Mouse (Mus musculus) embryonic facial prominence, embryonic 10.5 days (tissue): Measurements from ENCODE around the gene Serpina3g. TPM values are rescaled to one million over a fixed set of nuclear protein-coding genes. Genes with fewer than 3 reads are reported as not detected.
"Not testable (repeated sequence)": the region's sequence is repeated elsewhere in the genome, so short reads cannot be mapped to it uniquely, and the experiment has no call there.

Experiments
- DNase-seq: peaks from one replicate; pipeline ENCODE4 v3.0.0-alpha.2; 2017; ENCODE audit warnings: low spot score
- H3K27ac ChIP-seq: fragments of 300-500 bp; sonication (generic); replicated peaks from 2 replicates; pipeline ENCODE4 v1.5.1; 2016; ENCODE audit warnings: mild to moderate bottlenecking
- H3K27me3 ChIP-seq: fragments of 300-500 bp; sonication (generic); replicated peaks from 2 replicates; pipeline ENCODE4 v1.6.1; 2016; ENCODE audit warnings: low read depth, mild to moderate bottlenecking; ENCODE audit not compliant: poor library complexity, severe bottlenecking
- H3K36me3 ChIP-seq: fragments of 300-500 bp; sonication (generic); replicated peaks from 2 replicates; pipeline ENCODE4 v1.6.1; 2016; ENCODE audit warnings: mild to moderate bottlenecking, moderate library complexity
- H3K4me1 ChIP-seq: fragments of 300-500 bp; sonication (generic); 2 replicates; pipeline ENCODE4 v1.6.1; 2016
- H3K4me3 ChIP-seq: fragments of 300-500 bp; sonication (generic); 2 replicates; pipeline ENCODE4 v1.5.1; 2016; ENCODE audit warnings: mild to moderate bottlenecking, moderate library complexity
- H3K9me3 ChIP-seq: fragments of 300-500 bp; sonication (generic); 2 replicates; pipeline ENCODE4 v1.6.1; 2016; ENCODE audit warnings: mild to moderate bottlenecking
- WGBS: fragments of 180-500 bp; shearing (Covaris S2); methylation state at CpG from one replicate; pipeline ENCODE4 v1.1.7; 2016; 5-methylcytosine and 5-hydroxymethylcytosine counted together
- polyA plus RNA-seq: library from polyadenylated mRNA; unstranded; fragments of >200 nt; fragmentation: Nextera tagmentation; extraction: Ambion mirVana; gene quantifications from 2 replicates; pipeline ENCODE4 v1.2.1, GENCODE M21; 2016

Gene Serpina3g
- polyA plus RNA-seq, result 0.08 and 0.24 TPM in 2 replicates

- DNase-seq, result no peak
- Histone ChIP-seq H3K27ac (no peak within 1 kb of the TSS), H3K4me1 (peaks cover 11% of the 10 kb centered on the region), H3K4me3 (no peak within 1 kb of the TSS), H3K9me3 (no peaks in the 10 kb centered on the region), H3K36me3 (no peaks in the 10 kb centered on the region), H3K27me3 (no peaks in the 10 kb centered on the region)
- WGBS, result 71% methylated on average over 5 of the region's 5 CpGs
Measured at GRCm38 (mm10) chr12:104235915-104236314, at the start of gene Serpina3g. Gene Serpina3g, plus strand, starts transcription at chr12:104236245.

- DNase-seq, result no peak
- Histone ChIP-seq H3K4me3 (no peak overlapping the region), H3K9me3 (no peaks in the 10 kb centered on the region), H3K36me3 (no peaks in the 10 kb centered on the region), H3K4me1 (no peaks in the 10 kb centered on the region), H3K27me3 (no peaks in the 10 kb centered on the region), H3K27ac (no peak overlapping the region)
- WGBS, result 83% methylated on average over 2 of the region's 2 CpGs
Measured at GRCm38 (mm10) chr12:104189246-104189645, 46.8 kb upstream of the Serpina3g start.

GRCm38 (mm10) chr12:104190852-104191251 is 45.2 kb upstream of the Serpina3g start:
- Histone ChIP-seq H3K9me3 (no peaks in the 10 kb centered on the region), H3K27ac (no peak overlapping the region), H3K4me1 (no peaks in the 10 kb centered on the region), H3K36me3 (no peaks in the 10 kb centered on the region), H3K4me3 (no peak overlapping the region), H3K27me3 (no peaks in the 10 kb centered on the region)
- no peak for DNase-seq

GRCm38 (mm10) chr12:104209149-104209548 is 26.9 kb upstream of the Serpina3g start:
- no peak for DNase-seq
- no peaks in the 10 kb centered on the region for H3K27me3 ChIP-seq
- 80% methylated on average over 4 of the region's 4 CpGs for WGBS
- H3K4me3 ChIP-seq, result no peak overlapping the region
- H3K9me3 ChIP-seq, result no peaks in the 10 kb centered on the region
- H3K36me3 ChIP-seq, result no peaks in the 10 kb centered on the region
- no peak overlapping the region for H3K27ac ChIP-seq
- peaks cover 3% of the 10 kb centered on the region; the same call in 1 of the 2 replicates for H3K4me1 ChIP-seq

- no peak overlapping the region for H3K27ac ChIP-seq
- no peaks in the 10 kb centered on the region for H3K36me3 ChIP-seq
- H3K4me1 ChIP-seq, result peaks cover 4% of the 10 kb centered on the region; the same call in 1 of the 2 replicates
- H3K9me3 ChIP-seq, result no peaks in the 10 kb centered on the region
- no peaks in the 10 kb centered on the region for H3K27me3 ChIP-seq
- H3K4me3 ChIP-seq, result no peak overlapping the region
- DNase-seq, result no peak
- whole genome bisulfite sequencing, result 93% methylated on average over 2 of the region's 2 CpGs
Measured at GRCm38 (mm10) chr12:104209802-104210201, 26.2 kb upstream of the Serpina3g start.

GRCm38 (mm10) chr12:104213689-104214444 is 22.2 kb upstream of the Serpina3g start:
- 58% methylated on average over 2 of the region's 2 CpGs for WGBS
- no peak for DNase-seq
- no peaks in the 10 kb centered on the region for H3K9me3 ChIP-seq

GRCm38 (mm10) chr12:104214445-104214753 is 21.6 kb upstream of the Serpina3g start, which contains the start of gene Serpina3f:
Gene Serpina3f, plus strand, starts transcription at chr12:104214544.
- WGBS, result 74% methylated on average over 1 of the region's 1 CpGs
- Histone ChIP-seq H3K4me3 (no peak within 1 kb of the TSS), H3K27me3 (no peaks in the 10 kb centered on the region), H3K27ac (no peak within 1 kb of the TSS), H3K36me3 (no peaks in the 10 kb centered on the region), H3K9me3 (no peaks in the 10 kb centered on the region), H3K4me1 (peaks cover 4% of the 10 kb centered on the region; the same call in 1 of the 2 replicates)
- no peak for DNase-seq

More at GRCm38 (mm10) chr12:104213689-104214444, 22.2 kb upstream of the Serpina3g start:
- Histone ChIP-seq H3K27me3 (no peaks in the 10 kb centered on the region), H3K4me1 (peaks cover 4% of the 10 kb centered on the region; the same call in 1 of the 2 replicates), H3K36me3 (no peaks in the 10 kb centered on the region), H3K4me3 (no peak overlapping the region), H3K27ac (no peak overlapping the region)

GRCm38 (mm10) chr12:104215249-104215648 is 20.8 kb upstream of the Serpina3g start:
- Histone ChIP-seq H3K36me3 (no peaks in the 10 kb centered on the region), H3K4me1 (peaks cover 4% of the 10 kb centered on the region; the same call in 1 of the 2 replicates), H3K27ac (no peak overlapping the region), H3K27me3 (no peaks in the 10 kb centered on the region), H3K4me3 (no peak overlapping the region), H3K9me3 (no peaks in the 10 kb centered on the region)
- no peak for DNase-seq
- 88% methylated on average over 1 of the region's 1 CpGs for WGBS

- 81% methylated on average over 1 of the region's 1 CpGs for WGBS
Measured at GRCm38 (mm10) chr12:104221616-104222015, 14.4 kb upstream of the Serpina3g start.

GRCm38 (mm10) chr12:104223690-104224089 is 12.4 kb upstream of the Serpina3g start:
- Histone ChIP-seq H3K27ac (no peak overlapping the region), H3K4me3 (no peak overlapping the region), H3K36me3 (no peaks in the 10 kb centered on the region), H3K27me3 (no peaks in the 10 kb centered on the region), H3K4me1 (no peaks in the 10 kb centered on the region), H3K9me3 (no peaks in the 10 kb centered on the region)
- DNase-seq, result no peak
- 83% methylated on average over 1 of the region's 1 CpGs for WGBS

More at GRCm38 (mm10) chr12:104221616-104222015, 14.4 kb upstream of the Serpina3g start:
- no peak for DNase-seq
- Histone ChIP-seq H3K4me3 (no peak overlapping the region), H3K27me3 (no peaks in the 10 kb centered on the region), H3K36me3 (no peaks in the 10 kb centered on the region), H3K9me3 (no peaks in the 10 kb centered on the region), H3K4me1 (no peaks in the 10 kb centered on the region), H3K27ac (no peak overlapping the region)

GRCm38 (mm10) chr12:104224598-104225300 is 11.3 kb upstream of the Serpina3g start:
- DNase-seq, result no peak

GRCm38 (mm10) chr12:104230762-104231161 is 5.3 kb upstream of the Serpina3g start:
- H3K4me3 ChIP-seq, result no peak overlapping the region
- H3K9me3 ChIP-seq, result no peaks in the 10 kb centered on the region
- DNase-seq, result no peak
- H3K27ac ChIP-seq, result no peak overlapping the region
- no peaks in the 10 kb centered on the region for H3K27me3 ChIP-seq
- 50% methylated on average over 2 of the region's 2 CpGs for WGBS
- peaks cover 9% of the 10 kb centered on the region for H3K4me1 ChIP-seq
- H3K36me3 ChIP-seq, result no peaks in the 10 kb centered on the region

More at GRCm38 (mm10) chr12:104224598-104225300, 11.3 kb upstream of the Serpina3g start:
- Histone ChIP-seq H3K9me3 (no peaks in the 10 kb centered on the region), H3K4me3 (no peak overlapping the region), H3K27me3 (no peaks in the 10 kb centered on the region), H3K4me1 (no peaks in the 10 kb centered on the region), H3K27ac (no peak overlapping the region), H3K36me3 (no peaks in the 10 kb centered on the region)
- 68% methylated on average over 7 of the region's 7 CpGs for WGBS

GRCm38 (mm10) chr12:104238048-104238447 is 2.0 kb downstream of the Serpina3g start:
- not testable (repeated sequence) for H3K4me1 ChIP-seq, H3K9me3 ChIP-seq, H3K27me3 ChIP-seq, DNase-seq, H3K36me3 ChIP-seq, H3K27ac ChIP-seq, H3K4me3 ChIP-seq
- 89% methylated on average over 1 of the region's 1 CpGs for WGBS
